Mouse (Mus musculus) ES-E14 (cell line): Measurements from ENCODE around the gene Ap3d1. TPM values are rescaled to one million over a fixed set of nuclear protein-coding genes. Genes with fewer than 3 reads are reported as not detected.

Experiments used
- DNase-seq: peaks from one replicate; pipeline ENCODE4 v3.0.0-alpha.2; 2013; ENCODE audit warnings: low read depth, low spot score
- H3K27ac ChIP-seq: 2 replicates; pipeline ENCODE4 v1.5.1; 2012; ENCODE audit warnings: low read depth, mild to moderate bottlenecking, low read length, moderate library complexity, mixed read lengths; ENCODE audit not compliant: poor library complexity, insufficient read depth, severe bottlenecking
- H3K36me3 ChIP-seq: 2 replicates; pipeline ENCODE4 v1.6.1; 2012; ENCODE audit warnings: mild to moderate bottlenecking, low read length, moderate library complexity, mixed read lengths; ENCODE audit not compliant: control insufficient read depth, poor library complexity, insufficient read depth, severe bottlenecking
- H3K4me1 ChIP-seq, 2 experiments: fragments of 150-350 bp in 1 of 2; sonication (generic) in 1 of 2; 2 replicates each; pipeline ENCODE4 v1.6.1; 2012; ENCODE audit warnings: low read length in 2 of 2, mild to moderate bottlenecking in 1 of 2, mixed read lengths in 1 of 2; ENCODE audit not compliant: control insufficient read depth in 2 of 2, insufficient read depth in 2 of 2, poor library complexity in 1 of 2
- H3K4me3 ChIP-seq, 2 experiments: fragments of 150-350 bp in 1 of 2; sonication (generic) in 1 of 2; 2 replicates each; pipeline ENCODE4 v1.5.1; 2012; ENCODE audit warnings: low read length in 2 of 2, low read depth in 1 of 2, mild to moderate bottlenecking in 1 of 2, mixed read lengths in 1 of 2; ENCODE audit not compliant: insufficient read depth in 1 of 2, poor library complexity in 1 of 2, severe bottlenecking in 1 of 2
- H3K9ac ChIP-seq: 2 replicates; pipeline ENCODE4 v1.6.1; 2012; ENCODE audit warnings: low read depth, mild to moderate bottlenecking, low read length, mixed read lengths; ENCODE audit not compliant: poor library complexity, insufficient read depth, severe bottlenecking
- H3K9me3 ChIP-seq: fragments of 150-350 bp; sonication (generic); 2 replicates; pipeline ENCODE4 v1.6.1; 2012; ENCODE audit warnings: low read depth, mild to moderate bottlenecking, low read length; ENCODE audit not compliant: control insufficient read depth, insufficient read depth
- CHD2 ChIP-seq: IDR thresholded peaks from 2 replicates; pipeline ENCODE4 v1.6.1; 2014; ENCODE audit warnings: mild to moderate bottlenecking, low read depth, low read length, inconsistent platforms
- HCFC1 ChIP-seq: IDR thresholded peaks from 2 replicates; pipeline ENCODE4 v1.6.1; 2012; ENCODE audit warnings: low read length, inconsistent platforms, borderline replicate concordance; ENCODE audit not compliant: insufficient read depth
- MAFK ChIP-seq: IDR thresholded peaks from 2 replicates; pipeline ENCODE4 v1.6.1; 2014; ENCODE audit warnings: mild to moderate bottlenecking, low read depth, low read length, inconsistent platforms; ENCODE audit not compliant: insufficient read depth
- ZC3H11A ChIP-seq: IDR thresholded peaks from 2 replicates; pipeline ENCODE4 v1.6.1; 2012; ENCODE audit warnings: low read depth, mild to moderate bottlenecking, inconsistent platforms, low read length, borderline replicate concordance
- ZNF384 ChIP-seq: IDR thresholded peaks from 2 replicates; pipeline ENCODE4 v1.6.1; 2012; ENCODE audit warnings: low read depth, low read length, inconsistent platforms
- in situ Hi-C, 2 experiments: fragments of 600-800 bp; cut with MboI; formaldehyde crosslinking; loops; one replicate each; pipeline ENCODE4 v1.15.1; 2025; ENCODE audit warnings: low sequenced_read_pairs in 2 of 2, inconsistent platforms in 1 of 2; ENCODE audit not compliant: unreplicated experiment in 2 of 2
- total RNA-seq: library from RNA; depleted of rRNA; stranded (reverse); fragments of 300-350 nt; gene quantifications from 2 replicates; pipeline ENCODE4 v1.2.3, GENCODE M21; 2012

Ap3d1 gene
- total RNA-seq, 1 experiment, result 74.8 TPM

- no peaks in the 10 kb centered on the region for H3K9me3 ChIP-seq
- in situ Hi-C loops, result no loop called here
- no peak overlapping the region for H3K27ac ChIP-seq
- H3K4me1 ChIP-seq, result peaks cover 0 to 5% of the 10 kb centered on the region in 2 experiments; a peak in 1 of 4 replicates
- no peak for DNase-seq
- TF ChIP-seq ZNF384 (no peak), ZC3H11A (no peak), MAFK (no peak), CHD2 (no peak), HCFC1 (no peak)
- no peak overlapping the region for H3K9ac ChIP-seq
- H3K4me3 ChIP-seq, result no peak overlapping the region
- peaks cover 95% of the 10 kb centered on the region for H3K36me3 ChIP-seq
These were observed 43.9 kb upstream of the Ap3d1 start for GRCm38 (mm10) chr10:80785963-80786362.

DNA sequence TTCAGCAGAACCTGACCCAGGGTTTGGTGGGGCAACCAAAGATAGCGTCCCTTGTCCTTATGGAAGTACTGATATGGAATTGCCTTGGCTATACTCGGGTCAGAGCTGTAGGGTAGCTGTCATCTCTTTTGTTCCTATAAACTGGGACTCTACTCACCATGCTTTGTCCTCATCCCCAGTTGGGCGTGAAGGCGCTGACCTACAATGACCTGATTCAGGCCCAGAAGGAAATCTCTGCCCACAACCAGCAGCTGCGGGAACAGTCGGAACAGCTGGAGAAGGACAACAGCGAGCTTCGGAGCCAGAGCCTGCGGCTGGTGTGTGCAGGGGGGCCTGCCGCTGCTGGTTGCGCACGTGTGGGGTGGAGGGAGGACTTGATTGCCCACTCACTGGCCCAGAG, 42.8 kb upstream of the Ap3d1 start:
- Histone ChIP-seq H3K36me3 (peaks cover 90% of the 10 kb centered on the region), H3K4me1 (peaks cover 0 to 5% of the 10 kb centered on the region in 2 experiments; a peak in 1 of 4 replicates), H3K4me3 (no peak overlapping the region), H3K27ac (no peak overlapping the region), H3K9me3 (no peaks in the 10 kb centered on the region), H3K9ac (no peak overlapping the region)
- in situ Hi-C loops, result no loop called here
- DNase-seq, result no peak
- no peak for TF ChIP-seq HCFC1
- TF ChIP-seq ZNF384, result no peak
- TF ChIP-seq ZC3H11A, result no peak
- TF ChIP-seq MAFK, result no peak
- TF ChIP-seq CHD2, result no peak

DNA sequence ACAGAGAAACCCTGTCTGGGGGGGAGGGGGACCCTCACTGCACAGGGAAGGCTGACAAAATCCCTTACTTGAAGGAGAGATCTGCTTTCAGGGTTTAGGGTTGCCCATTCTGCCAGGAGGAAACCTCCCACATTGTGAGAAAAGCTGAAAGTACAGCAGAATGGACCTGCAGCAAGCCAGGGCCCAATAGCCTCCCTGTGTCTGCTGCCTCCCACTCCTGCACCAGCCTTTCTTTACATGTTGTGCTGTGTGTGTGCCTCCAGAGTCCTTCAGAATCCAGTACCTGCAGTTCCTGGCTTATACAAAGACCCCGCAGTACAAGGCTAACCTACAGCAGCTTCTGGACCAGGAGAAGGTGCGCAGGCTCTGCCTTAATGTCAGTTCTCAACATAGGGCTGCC, 42.2 kb upstream of the Ap3d1 start:
- DNase-seq, result no peak
- peaks cover 0 to 5% of the 10 kb centered on the region in 2 experiments; a peak in 1 of 4 replicates for H3K4me1 ChIP-seq
- no peak overlapping the region for H3K27ac ChIP-seq
- H3K4me3 ChIP-seq, result no peak overlapping the region
- TF ChIP-seq HCFC1, result no peak
- TF ChIP-seq MAFK, result no peak
- TF ChIP-seq ZNF384, result no peak
- TF ChIP-seq ZC3H11A, result no peak
- H3K9me3 ChIP-seq, result no peaks in the 10 kb centered on the region
- H3K36me3 ChIP-seq, result peaks cover 89% of the 10 kb centered on the region
- no peak overlapping the region for H3K9ac ChIP-seq
- in situ Hi-C loops, result no loop called here

GRCm38 (mm10) chr10:80779565-80779964, 37.5 kb upstream of the Ap3d1 start:
- TF ChIP-seq HCFC1 (no peak), CHD2 (no peak), ZNF384 (no peak), ZC3H11A (no peak)
- in situ Hi-C loops, result no loop called here
- DNase-seq, result no peak
- Histone ChIP-seq H3K4me3 (no peak overlapping the region), H3K27ac (no peak overlapping the region), H3K9ac (no peak overlapping the region), H3K36me3 (peaks cover 83% of the 10 kb centered on the region), H3K9me3 (no peaks in the 10 kb centered on the region), H3K4me1 (peaks cover 0 to 5% of the 10 kb centered on the region in 2 experiments; a peak in 1 of 4 replicates)

GRCm38 (mm10) chr10:80777123-80777522, 35.1 kb upstream of the Ap3d1 start:
- H3K36me3 ChIP-seq, result peaks cover 81% of the 10 kb centered on the region
- H3K9ac ChIP-seq, result no peak overlapping the region
- H3K9me3 ChIP-seq, result no peaks in the 10 kb centered on the region
- in situ Hi-C loops, result no loop called here
- TF ChIP-seq HCFC1 (no peak), MAFK (no peak), ZNF384 (no peak), ZC3H11A (no peak), CHD2 (no peak)
- H3K4me1 ChIP-seq, result no peaks in the 10 kb centered on the region
- no peak overlapping the region for H3K27ac ChIP-seq
- DNase-seq, result no peak
- H3K4me3 ChIP-seq, result no peak overlapping the region
